Mouse (Mus musculus) frontal cortex, adult (tissue): ENCODE data around the gene Vmn1r36.
"Not testable (repeated sequence)": the region's sequence is repeated elsewhere in the genome, so short reads cannot be mapped to it uniquely, and the experiment has no call there.

Experiments used
- ATAC-seq: cut with Nextera tagmentation; 2 replicates; pipeline ENCODE4 v1.9.2; 2017; ENCODE audit warnings: mild to moderate bottlenecking, moderate library complexity, mixed read lengths; ENCODE audit not compliant: low TSS enrichment

The Vmn1r36 gene

GRCm38 (mm10) chr6:66719068-66719467 is at the start of gene Vmn1r36:
TSS of gene Vmn1r36 (minus strand) at chr6:66719168.
- ATAC-seq = not testable (repeated sequence)

DNA sequence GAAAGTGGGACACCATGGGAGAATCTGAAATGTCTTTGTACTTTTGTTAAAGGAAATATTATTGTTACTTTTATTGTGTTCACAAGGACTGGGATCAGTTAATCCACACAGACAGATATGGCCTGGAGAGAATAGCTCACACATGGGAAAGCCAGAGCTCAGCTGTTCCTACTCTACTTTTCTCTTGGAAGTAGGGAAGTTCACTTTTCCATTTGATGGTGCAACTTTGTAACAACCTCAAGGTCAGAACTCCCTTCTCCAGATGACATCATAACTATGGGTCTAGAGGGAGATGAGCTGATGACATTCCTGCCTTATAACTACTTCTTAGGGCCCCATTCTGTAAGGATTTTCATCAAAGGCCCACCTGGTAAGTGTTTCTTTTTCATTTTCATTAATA is 10.1 kb upstream of the Vmn1r36 start, which contains the start of gene Vmn1r37:
Vmn1r37 (plus strand) TSS at position 301 of the 400 bp plus-strand sequence.
- not testable (repeated sequence) for ATAC-seq

DNA sequence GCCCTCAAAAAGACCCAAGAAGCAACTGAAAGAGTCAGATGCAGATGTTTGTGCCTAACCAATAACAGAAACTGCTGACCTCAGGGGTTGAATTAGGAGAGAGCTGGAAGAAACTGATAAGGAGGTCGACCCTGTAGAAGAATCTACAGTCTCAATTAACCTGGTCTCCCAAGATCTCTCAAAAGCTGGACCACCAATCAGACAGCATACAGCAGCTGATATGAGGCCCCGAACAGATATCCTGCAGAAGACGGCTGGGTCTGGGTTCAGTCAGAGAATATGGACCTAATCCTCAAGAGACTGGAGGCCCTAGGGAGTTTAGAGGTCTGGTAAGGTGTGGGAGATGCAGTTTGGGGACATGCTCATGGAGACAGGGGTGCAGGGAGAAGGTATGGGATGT is 5.1 kb downstream of the Vmn1r36 start:
- ATAC-seq = no peak

GRCm38 (mm10) chr6:66708901-66709300 is 10.1 kb downstream of the Vmn1r36 start:
- no peak for ATAC-seq

- ATAC-seq = no peak
These were observed 33.2 kb downstream of the Vmn1r36 start, which contains the start of gene Vmn1r35 for GRCm38 (mm10) chr6:66685806-66686205. TSS of gene Vmn1r35 (minus strand) at chr6:66685906.
